Mouse (Mus musculus) olfactory bulb, adult 2 months (tissue): ENCODE results near the gene Grn. TPM values are rescaled to one million over a fixed set of nuclear protein-coding genes. Genes with fewer than 3 reads are reported as not detected.

Experiments used
- H3K27ac ChIP-seq: fragments of 200-500 bp; 2 replicates; pipeline ENCODE4 v1.5.1; 2012; ENCODE audit warnings: low read depth, low read length; ENCODE audit not compliant: insufficient read depth
- H3K4me1 ChIP-seq: fragments of 200-500 bp; 2 replicates; pipeline ENCODE4 v1.6.1; 2012; ENCODE audit warnings: low read length; ENCODE audit not compliant: control insufficient read depth, insufficient read depth
- H3K4me3 ChIP-seq: fragments of 200-500 bp; 2 replicates; pipeline ENCODE4 v1.5.1; 2012; ENCODE audit warnings: mild to moderate bottlenecking, low read depth, low read length, moderate library complexity; ENCODE audit not compliant: insufficient read depth
- CTCF ChIP-seq: fragments of 200-500 bp; IDR thresholded peaks from 2 replicates; pipeline ENCODE4 v1.5.1; 2012; ENCODE audit warnings: low read depth, mild to moderate bottlenecking, low read length, moderate library complexity; ENCODE audit not compliant: insufficient read depth
- POLR2A ChIP-seq: fragments of 200-500 bp; IDR thresholded peaks from 2 replicates; pipeline ENCODE4 v1.6.1; 2012; ENCODE audit warnings: mild to moderate bottlenecking, low read depth, low read length, moderate library complexity; ENCODE audit not compliant: insufficient read depth
- WGBS: fragments of 180-500 bp; shearing (Covaris S2); methylation state at CpG from one replicate; pipeline ENCODE4 v1.1.7; 2018; 5-methylcytosine and 5-hydroxymethylcytosine counted together
- polyA plus RNA-seq: library from polyadenylated mRNA; stranded (reverse); fragments of >200 nt; gene quantifications from 2 replicates; pipeline ENCODE4 v1.2.4, GENCODE M21; 2012; ENCODE audit warnings: low replicate concordance; ENCODE audit not compliant: missing spikeins, insufficient read depth, insufficient read length

Gene Grn
- polyA plus RNA-seq, 1 experiment = not detected

DNA sequence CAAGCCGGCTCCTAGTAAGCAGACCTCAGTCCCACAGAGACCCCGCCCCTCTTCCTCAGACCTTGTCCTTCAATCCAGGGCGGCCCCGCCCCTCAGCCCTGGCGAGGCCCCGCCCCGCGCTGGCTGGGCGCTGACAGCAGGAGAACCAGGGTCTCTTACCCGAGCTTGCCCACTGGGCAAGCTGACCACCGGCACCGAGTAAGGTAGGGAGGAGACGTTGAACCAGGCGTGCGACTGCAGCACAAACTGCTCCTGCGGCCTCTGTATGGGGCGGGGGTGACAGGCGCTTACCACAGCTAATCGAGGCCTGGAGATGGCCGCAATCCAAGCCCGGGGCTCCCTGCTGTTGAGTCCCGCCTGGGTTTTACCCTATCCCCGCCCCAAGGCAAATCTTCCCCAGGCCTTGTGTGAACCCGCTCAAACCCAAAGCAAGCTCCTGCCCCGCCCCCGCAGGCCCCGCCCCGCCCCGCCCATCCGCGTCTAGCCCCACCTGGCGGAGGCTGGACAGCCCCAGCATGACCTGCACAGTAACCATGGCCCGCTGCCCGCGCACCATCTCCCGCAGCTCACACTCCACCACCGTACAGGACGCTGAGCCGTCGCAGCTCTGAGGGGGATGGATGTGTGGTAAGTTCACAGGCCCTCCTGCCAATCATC lies 25.8 kb downstream of the Grn start:
- peaks cover 12% of the 10 kb centered on the region for H3K4me1 ChIP-seq
- peak overlapping the region; percentile 50 for H3K4me3 ChIP-seq
- TF ChIP-seq POLR2A = 0 out of 2 replicates have a peak, but pooled peaks have one; percentile 15
- no peak; the same call in 1 of the 2 replicates for TF ChIP-seq CTCF
- no peak overlapping the region for H3K27ac ChIP-seq
- 3% methylated on average over 40 of the region's 40 CpGs for WGBS

DNA sequence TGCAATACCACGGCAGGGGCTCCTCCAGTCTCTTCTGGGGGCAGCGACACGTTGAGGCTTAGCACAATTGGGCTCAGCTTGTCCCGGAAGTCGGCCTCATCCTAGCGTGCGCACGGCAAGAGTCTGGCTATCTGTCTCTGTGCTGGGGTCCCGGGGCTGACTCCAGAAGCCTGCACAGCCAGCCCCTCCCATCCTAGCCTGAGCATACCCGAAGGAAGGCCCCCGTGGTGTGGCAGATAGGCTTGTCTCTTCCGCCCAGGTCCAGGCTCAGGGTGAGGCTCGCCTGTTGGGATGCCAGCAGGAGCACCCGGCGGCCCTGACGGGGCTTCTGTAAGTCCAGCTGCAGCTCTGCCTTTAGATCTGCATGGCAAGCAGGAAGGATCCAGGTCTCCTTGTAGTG lies 30.4 kb downstream of the Grn start:
- H3K4me3 ChIP-seq = no peak overlapping the region
- TF ChIP-seq CTCF (no peak), POLR2A (no peak)
- no peak overlapping the region for H3K27ac ChIP-seq
- WGBS = 72% methylated on average over 16 of the region's 16 CpGs
- peaks cover 12% of the 10 kb centered on the region for H3K4me1 ChIP-seq

DNA sequence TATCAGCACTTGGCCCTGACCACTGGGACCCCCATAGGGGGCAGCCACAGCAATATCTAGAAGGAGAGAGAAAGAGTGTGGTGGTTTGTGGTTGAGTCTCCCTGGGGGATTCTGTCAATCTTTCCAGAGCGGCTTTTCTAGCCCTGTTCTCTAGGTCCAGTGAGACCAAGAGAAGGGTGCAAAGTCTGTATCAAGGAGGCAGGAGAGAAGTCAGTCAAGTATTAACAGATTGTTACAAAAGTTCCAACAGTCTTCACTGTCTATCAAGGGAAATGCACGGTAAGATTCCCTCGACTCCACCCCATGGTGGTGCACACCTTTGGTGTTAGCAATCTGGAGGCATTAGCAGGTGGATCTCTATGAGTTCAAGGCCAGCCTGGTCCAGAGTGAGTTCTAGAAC lies 31.6 kb downstream of the Grn start:
- Histone ChIP-seq H3K4me3 (no peak overlapping the region), H3K27ac (no peak overlapping the region), H3K4me1 (peaks cover 16% of the 10 kb centered on the region)
- WGBS = 90% methylated on average over 3 of the region's 3 CpGs
- TF ChIP-seq POLR2A (no peak), CTCF (no peak)

DNA sequence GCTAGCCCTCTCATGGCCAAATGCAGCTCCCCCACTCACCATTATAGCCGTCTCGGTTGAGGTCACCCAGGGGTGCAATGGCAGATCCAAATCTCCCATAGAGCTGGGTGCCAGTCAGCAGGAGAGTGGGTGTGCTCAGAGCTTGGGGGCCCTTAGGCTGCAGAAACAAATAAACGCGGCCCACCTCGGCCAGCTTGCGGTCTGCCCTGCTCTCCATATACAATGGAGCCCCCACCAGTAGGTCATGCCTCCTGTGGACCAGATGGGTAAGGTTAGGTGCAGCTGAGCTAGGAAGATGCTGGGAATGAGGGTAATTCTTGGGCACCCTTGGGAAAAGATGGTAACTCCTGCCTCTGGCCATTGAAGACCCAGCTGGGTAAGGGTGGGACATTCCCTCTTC lies 34.8 kb downstream of the Grn start:
- Histone ChIP-seq H3K4me1 (peaks cover 26% of the 10 kb centered on the region), H3K4me3 (no peak overlapping the region), H3K27ac (no peak overlapping the region)
- WGBS = 95% methylated on average over 6 of the region's 6 CpGs
- TF ChIP-seq POLR2A (no peak), CTCF (no peak)

GRCm38 (mm10) chr11:102465713-102466436 lies 35.8 kb downstream of the Grn start:
- H3K4me3 ChIP-seq = no peak overlapping the region
- 13% methylated on average over 26 of the region's 26 CpGs for WGBS
- peak overlapping the region; percentile 78 for H3K27ac ChIP-seq
- no peak for TF ChIP-seq POLR2A
- no peak for TF ChIP-seq CTCF
- peaks cover 26% of the 10 kb centered on the region for H3K4me1 ChIP-seq

DNA sequence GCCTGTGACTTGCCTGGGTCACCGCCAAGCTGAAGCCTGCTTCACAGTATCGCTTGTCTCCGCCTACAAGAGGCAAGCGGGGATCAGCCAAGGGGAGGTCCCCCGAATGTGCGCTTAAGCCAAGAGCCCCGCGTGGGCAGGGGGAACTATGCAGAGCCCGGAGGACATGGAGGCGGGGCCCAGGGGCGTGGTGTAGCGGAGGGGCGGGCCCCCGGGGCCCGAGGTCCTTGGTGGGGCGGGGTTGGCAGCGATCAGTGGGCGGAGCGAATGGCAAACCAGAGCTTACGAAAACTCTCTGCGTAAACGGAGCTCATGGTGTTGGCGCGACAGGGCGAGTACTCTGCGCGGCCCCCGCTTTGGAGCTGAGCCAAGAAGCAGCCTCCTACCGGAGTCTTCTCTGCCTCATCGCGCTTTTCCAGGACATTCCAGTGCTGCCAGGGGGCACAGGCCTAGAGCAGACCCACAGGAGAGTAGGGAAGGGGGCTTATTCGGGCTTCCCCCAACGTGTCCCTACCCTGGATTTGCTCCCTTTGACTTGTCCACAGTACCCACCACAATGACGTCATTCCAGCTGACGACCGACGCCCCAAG lies 37.0 kb downstream of the Grn start:
- TF ChIP-seq CTCF (no peak), POLR2A (no peak)
- Histone ChIP-seq H3K27ac (peak overlapping the region; percentile 78), H3K4me3 (peak overlapping the region; percentile 45), H3K4me1 (peaks cover 26% of the 10 kb centered on the region)
- under 1% methylated on average over 37 of the region's 37 CpGs for WGBS

GRCm38 (mm10) chr11:102469648-102470357 lies 39.7 kb downstream of the Grn start, which contains the start of gene Itga2b:
Itga2b (minus strand) TSS chr11:102470122.
- Histone ChIP-seq H3K4me1 (peaks cover 26% of the 10 kb centered on the region), H3K27ac (no peak within 1 kb of the TSS), H3K4me3 (no peak within 1 kb of the TSS)
- TF ChIP-seq CTCF (no peak), POLR2A (no peak)
- WGBS = 76% methylated on average over 11 of the region's 11 CpGs

DNA sequence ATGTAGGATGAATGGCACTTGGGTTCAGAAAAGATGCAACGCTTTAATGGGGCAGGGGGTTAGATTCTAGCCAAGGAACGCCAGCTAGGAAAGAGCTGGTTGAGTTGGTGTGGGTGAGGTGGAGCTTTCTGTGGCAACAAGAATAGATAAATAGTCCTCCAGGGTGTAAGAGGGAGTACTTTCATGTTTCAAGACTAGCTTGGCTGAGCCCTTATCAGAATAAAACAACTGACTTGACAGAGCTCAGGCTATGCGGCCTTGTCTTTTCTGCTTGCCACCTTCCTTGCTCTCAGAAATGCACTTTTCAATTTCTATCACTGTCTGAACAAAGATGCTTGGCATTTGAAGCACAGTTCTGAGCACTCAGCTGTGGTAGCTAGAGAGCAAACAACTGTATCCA lies 44.9 kb downstream of the Grn start:
- TF ChIP-seq CTCF (no peak), POLR2A (no peak)
- Histone ChIP-seq H3K4me1 (no peaks in the 10 kb centered on the region; the same call in 1 of the 2 replicates), H3K4me3 (no peak overlapping the region), H3K27ac (no peak overlapping the region)
- WGBS = 96% methylated on average over 3 of the region's 3 CpGs
